Mouse (Mus musculus): ENCODE data around the gene Sept14. TPM values are rescaled to one million over a fixed set of nuclear protein-coding genes. Genes with fewer than 3 reads are reported as not detected.
A peak's percentile ranks its signal among the peaks of the same experiment; 100 is the strongest.

Sept14 gene
- total and polyA plus RNA-seq, 2 experiments from 2014 or later: not detected

DNA sequence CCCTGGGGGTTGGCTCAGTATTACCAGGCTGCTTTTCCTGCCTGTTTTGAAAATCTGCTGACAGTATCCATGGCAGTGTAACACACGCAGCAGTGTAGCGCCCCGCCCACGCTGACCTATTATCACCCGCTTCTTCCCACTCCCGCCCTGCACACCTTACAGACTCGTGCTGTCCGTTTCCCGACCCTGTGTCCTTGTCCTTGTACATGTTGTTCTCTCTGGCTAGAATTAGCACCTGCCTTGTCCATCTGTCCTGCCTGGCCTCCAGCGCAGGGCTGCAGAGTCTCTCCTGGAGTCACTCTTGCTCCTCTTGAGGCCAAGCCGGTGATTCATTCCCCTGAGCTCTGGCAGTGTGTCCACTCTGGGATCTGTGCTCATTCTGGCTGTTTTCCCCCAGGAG, 22.0 kb upstream of the Sept14 start:
- peaks cover 4% of the 10 kb centered on the region; the same call in 1 of the 2 replicates for H3K4me1 ChIP-seq (ENCODE audit: insufficient read depth, low read length)
- H3K27me3 ChIP-seq (ENCODE audit: insufficient read depth, low read length): no peaks in the 10 kb centered on the region
- H3K9ac ChIP-seq (replicated peaks; ENCODE audit: low read length, poor library complexity, severe bottlenecking): no peak overlapping the region
- 79% methylated on average over 11 of the region's 11 CpGs for WGBS
- H3K4me3 ChIP-seq (ENCODE audit: low read depth, low read length): no peak overlapping the region
- no peak for ATAC-seq (ENCODE audit: low FRiP score)
- no peak for DNase-seq (ENCODE audit: low spot score)
- H3K36me3 ChIP-seq (ENCODE audit: insufficient read depth, low read length): no peaks in the 10 kb centered on the region
- no peak overlapping the region for H3K4me2 ChIP-seq (ENCODE audit: low read depth, low read length, poor library complexity, severe bottlenecking)
- TF ChIP-seq CTCF (IDR thresholded peaks at IDR 0.05): no peak
- H3K27ac ChIP-seq (ENCODE audit: low read depth, low read length): no peak overlapping the region
- no peaks in the 10 kb centered on the region for H3K9me3 ChIP-seq (ENCODE audit: low read length)

GRCm38 (mm10) chr5:129729286-129729685, 21.0 kb upstream of the Sept14 start:
- no peaks in the 10 kb centered on the region for H3K36me3 ChIP-seq (ENCODE audit: insufficient read depth, low read length)
- no peak overlapping the region for H3K4me3 ChIP-seq (ENCODE audit: low read depth, low read length)
- DNase-seq (ENCODE audit: low spot score) (no peak), ATAC-seq (ENCODE audit: low FRiP score) (no peak)
- H3K9me3 ChIP-seq (ENCODE audit: low read length): no peaks in the 10 kb centered on the region
- peaks cover 4% of the 10 kb centered on the region; the same call in 1 of the 2 replicates for H3K4me1 ChIP-seq (ENCODE audit: insufficient read depth, low read length)
- whole genome bisulfite sequencing: 62% methylated on average over 11 of the region's 11 CpGs
- no peak overlapping the region for H3K4me2 ChIP-seq (ENCODE audit: low read depth, low read length, poor library complexity, severe bottlenecking)
- no peak overlapping the region for H3K27ac ChIP-seq (ENCODE audit: low read depth, low read length)
- no peak for TF ChIP-seq CTCF (IDR thresholded peaks at IDR 0.05)
- H3K9ac ChIP-seq (replicated peaks; ENCODE audit: low read length, poor library complexity, severe bottlenecking): no peak overlapping the region
- no peaks in the 10 kb centered on the region for H3K27me3 ChIP-seq (ENCODE audit: insufficient read depth, low read length)

DNA sequence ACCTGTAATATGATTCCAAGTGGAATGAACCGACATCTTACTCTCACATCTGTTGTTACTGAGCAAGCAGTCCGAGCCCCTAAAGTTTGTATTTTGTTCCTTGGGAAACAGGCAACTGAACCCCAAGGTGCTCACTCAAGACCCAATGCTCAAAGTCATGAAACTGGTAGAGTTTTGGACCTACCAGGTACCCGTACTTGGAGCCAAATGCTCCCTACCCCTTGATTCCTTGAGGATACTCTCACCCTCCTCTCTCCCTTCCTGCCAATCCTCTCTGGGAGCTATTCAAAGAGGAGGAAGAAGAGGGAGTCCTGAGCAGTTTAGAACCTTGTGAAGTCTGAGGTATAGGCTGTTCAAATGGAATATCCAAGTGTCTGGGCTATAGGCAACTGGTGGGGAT, 18.5 kb upstream of the Sept14 start:
- WGBS: 87% methylated on average over 3 of the region's 3 CpGs
- H3K4me3 ChIP-seq (ENCODE audit: low read depth, low read length): no peak overlapping the region
- no peak for ATAC-seq (ENCODE audit: low FRiP score)
- DNase-seq (ENCODE audit: low spot score): no peak
- TF ChIP-seq CTCF (IDR thresholded peaks at IDR 0.05): no peak
- 0 out of 2 replicates have a peak overlapping the region, but pooled peaks have one; percentile 52 for H3K4me2 ChIP-seq (ENCODE audit: low read depth, low read length, poor library complexity, severe bottlenecking)
- H3K36me3 ChIP-seq (ENCODE audit: insufficient read depth, low read length): no peaks in the 10 kb centered on the region
- H3K9me3 ChIP-seq (ENCODE audit: low read length): no peaks in the 10 kb centered on the region
- no peak overlapping the region for H3K27ac ChIP-seq (ENCODE audit: low read depth, low read length)
- H3K27me3 ChIP-seq (ENCODE audit: insufficient read depth, low read length): no peaks in the 10 kb centered on the region
- peaks cover 4% of the 10 kb centered on the region; the same call in 1 of the 2 replicates for H3K4me1 ChIP-seq (ENCODE audit: insufficient read depth, low read length)
- H3K9ac ChIP-seq (replicated peaks; ENCODE audit: low read length, poor library complexity, severe bottlenecking): no peak overlapping the region

DNA sequence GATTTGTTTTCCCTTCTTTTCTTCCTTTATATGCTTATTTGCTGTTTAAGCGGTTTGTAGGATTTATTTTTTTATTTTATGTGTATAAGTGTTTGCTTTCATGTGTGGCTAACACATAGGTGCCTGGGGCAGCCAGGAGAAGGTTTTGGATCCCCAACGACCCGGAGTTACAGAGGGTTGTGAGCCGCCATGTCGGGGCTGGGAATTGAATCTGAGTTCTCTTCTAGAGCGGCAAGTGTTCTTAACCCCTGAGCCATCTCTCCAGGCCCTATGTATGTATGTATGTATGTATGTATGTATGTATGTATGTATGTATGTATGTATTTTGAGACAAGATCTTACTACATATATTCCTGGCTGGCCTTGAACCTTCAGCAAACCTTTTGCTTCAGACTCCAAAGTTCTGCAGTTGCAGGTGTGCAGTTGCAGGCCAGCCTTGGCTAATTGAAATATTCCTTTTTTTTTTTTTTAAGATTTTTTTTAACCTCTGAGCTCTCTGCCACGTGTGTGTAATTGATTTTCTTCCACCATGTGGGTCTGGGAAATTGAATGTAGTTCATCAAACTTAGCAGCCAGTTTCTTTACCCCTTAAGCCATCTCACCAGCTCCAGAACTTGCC, 17.6 kb upstream of the Sept14 start:
- TF ChIP-seq CTCF (IDR thresholded peaks at IDR 0.05): no peak
- Histone ChIP-seq H3K4me2 (ENCODE audit: low read depth, low read length, poor library complexity, severe bottlenecking) (peak overlapping the region; percentile 52), H3K4me1 (ENCODE audit: insufficient read depth, low read length) (peaks cover 4% of the 10 kb centered on the region; the same call in 1 of the 2 replicates), H3K27ac (ENCODE audit: low read depth, low read length) (peak overlapping the region; percentile 82), H3K9me3 (ENCODE audit: low read length) (no peaks in the 10 kb centered on the region), H3K27me3 (ENCODE audit: insufficient read depth, low read length) (no peaks in the 10 kb centered on the region), H3K9ac (replicated peaks; ENCODE audit: low read length, poor library complexity, severe bottlenecking) (peak overlapping the region; percentile 96), H3K36me3 (ENCODE audit: insufficient read depth, low read length) (no peaks in the 10 kb centered on the region), H3K4me3 (ENCODE audit: low read depth, low read length) (peak overlapping the region; percentile 85)
- WGBS: 18% methylated on average over 7 of the region's 7 CpGs
- no peak for DNase-seq (ENCODE audit: low spot score)
- no peak for ATAC-seq (ENCODE audit: low FRiP score)

DNA sequence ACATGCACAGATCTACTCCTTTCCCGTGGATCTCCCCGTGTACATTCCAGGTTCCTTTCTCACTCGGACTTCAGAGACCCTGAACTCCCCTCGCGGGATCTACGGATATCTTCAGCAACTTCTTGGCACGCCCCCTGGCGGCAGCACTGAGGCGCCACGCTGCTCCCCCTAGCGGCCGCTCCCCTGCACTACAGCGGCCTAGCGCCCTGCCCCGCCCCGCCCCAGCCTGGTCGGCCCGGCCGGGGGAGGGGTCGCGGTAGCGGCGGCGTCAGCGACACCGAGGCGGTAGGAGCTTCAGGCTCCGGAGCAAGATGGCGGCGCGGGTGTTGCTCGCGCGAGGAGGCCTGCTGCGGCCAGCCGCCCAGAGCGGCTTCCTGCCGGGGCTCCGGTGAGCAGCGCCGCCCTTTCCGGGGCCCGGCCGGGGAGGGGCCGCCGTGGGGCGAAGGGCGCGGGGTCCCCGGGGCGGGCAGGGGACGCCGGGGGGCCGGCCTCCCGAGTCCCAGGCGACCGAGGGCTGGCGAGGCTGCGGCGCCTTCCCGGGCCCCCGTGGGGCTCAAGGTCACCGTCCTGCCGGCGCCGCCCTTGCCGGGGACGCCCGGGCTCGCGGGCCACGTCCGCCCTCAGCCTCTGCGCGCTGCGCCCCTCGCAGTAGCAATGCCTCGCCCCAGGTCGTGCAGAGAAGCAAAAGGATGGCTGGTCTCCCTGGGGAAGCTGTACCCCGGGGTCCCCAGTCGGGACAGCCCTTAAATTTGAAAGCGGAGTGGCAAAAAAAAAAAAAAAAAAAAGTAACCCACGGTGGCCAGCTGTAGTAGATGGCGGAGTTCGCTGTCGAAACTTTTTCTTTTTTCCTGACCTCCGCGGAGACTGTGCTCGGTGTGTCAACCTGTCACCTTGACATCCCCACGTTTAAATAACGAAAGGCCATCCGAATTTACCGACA, 16.8 kb upstream of the Sept14 start, which contains the start of gene Nipsnap2:
Nipsnap2 (plus strand) TSS at position 230 of the 940 bp plus-strand sequence.
- DNase-seq (ENCODE audit: low spot score): peak; percentile 89
- peak within 1 kb of the TSS; percentile 82 for H3K27ac ChIP-seq (ENCODE audit: low read depth, low read length)
- H3K4me3 ChIP-seq (ENCODE audit: low read depth, low read length): peak within 1 kb of the TSS; percentile 85
- peak within 1 kb of the TSS; percentile 52 for H3K4me2 ChIP-seq (ENCODE audit: low read depth, low read length, poor library complexity, severe bottlenecking)
- H3K9me3 ChIP-seq (ENCODE audit: low read length): no peaks in the 10 kb centered on the region
- peak; percentile 93 for ATAC-seq (ENCODE audit: low FRiP score)
- TF ChIP-seq CTCF (IDR thresholded peaks at IDR 0.05): peak; percentile 99
- no peaks in the 10 kb centered on the region for H3K36me3 ChIP-seq (ENCODE audit: insufficient read depth, low read length)
- H3K27me3 ChIP-seq (ENCODE audit: insufficient read depth, low read length): no peaks in the 10 kb centered on the region
- under 1% methylated on average over 62 of the region's 93 CpGs for WGBS
- H3K9ac ChIP-seq (replicated peaks; ENCODE audit: low read length, poor library complexity, severe bottlenecking): peak within 1 kb of the TSS; percentile 96
- H3K4me1 ChIP-seq (ENCODE audit: insufficient read depth, low read length): peaks cover 4% of the 10 kb centered on the region; the same call in 1 of the 2 replicates
